Mouse (Mus musculus): ENCODE results near the gene Cbfa2t3.

DNA sequence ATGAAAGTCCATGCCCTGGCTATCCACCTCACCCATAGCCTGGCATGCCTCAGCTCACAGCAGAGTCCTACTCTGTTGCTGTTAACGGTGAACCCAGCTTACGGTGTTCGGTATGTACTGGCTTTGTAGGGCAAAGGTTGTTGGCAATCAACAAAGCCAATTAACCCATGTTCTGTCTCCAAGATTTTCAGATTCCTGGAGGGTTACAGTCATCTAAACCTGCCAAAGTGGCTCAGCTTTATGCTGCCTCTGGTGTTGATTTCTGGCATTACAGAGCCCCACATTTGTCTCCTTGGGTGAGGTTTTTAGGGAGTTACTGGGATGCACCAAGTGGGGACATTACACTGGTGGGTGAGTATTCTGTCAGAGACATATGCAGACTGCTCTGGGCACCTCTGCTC lies 1.7 kb downstream of the Cbfa2t3 start:
- TF ChIP-seq CTCF (IDR thresholded peaks at IDR 0.05; ENCODE audit: insufficient read depth, low read depth, low read length) (no peak), POLR2A (IDR thresholded peaks at IDR 0.05; ENCODE audit: insufficient read depth, low read depth, low read length) (no peak)
